Mouse (Mus musculus): ENCODE measurements around the gene Eftud2. TPM values are rescaled to one million over a fixed set of nuclear protein-coding genes. Genes with fewer than 3 reads are reported as not detected.

The Eftud2 gene
- polyA plus RNA-seq, 1 experiment = 159 TPM

DNA sequence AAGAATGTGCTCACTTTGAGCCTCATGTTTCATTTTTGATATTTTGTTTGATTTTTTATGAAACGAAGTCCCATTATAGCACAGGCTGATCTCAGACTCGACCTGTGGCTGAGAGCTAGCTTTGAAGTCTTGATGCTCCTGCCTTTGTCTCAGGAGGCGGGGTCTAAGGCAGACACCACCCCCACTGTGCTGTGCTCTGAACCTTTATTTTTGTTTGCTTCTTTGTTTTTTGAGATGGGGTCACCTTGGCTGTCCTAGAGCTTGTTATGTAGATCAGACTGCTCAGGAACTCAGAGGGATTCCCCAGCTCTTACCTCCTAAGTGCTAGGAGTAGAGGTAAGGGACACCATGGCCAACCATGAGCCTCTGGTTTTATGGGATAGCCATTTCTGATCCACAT, 60.4 kb downstream of the Eftud2 start:
- 34% methylated on average over 3 of the region's 3 CpGs for whole genome bisulfite sequencing
- no peak for TF ChIP-seq CTCF (IDR thresholded peaks at IDR 0.05; ENCODE audit: control insufficient read depth, insufficient read depth, low read length)
- TF ChIP-seq POLR2A (IDR thresholded peaks at IDR 0.05; ENCODE audit: borderline replicate concordance, control insufficient read depth, low read depth, low read length) = no peak
- no peak overlapping the region for H3K27ac ChIP-seq (ENCODE audit: control insufficient read depth, insufficient read depth, low read depth, low read length, poor library complexity)
- no peak overlapping the region for H3K4me3 ChIP-seq (replicated peaks; ENCODE audit: control insufficient read depth, low read depth, low read length)
- no peaks in the 10 kb centered on the region; the same call in 1 of the 2 replicates for H3K4me1 ChIP-seq (ENCODE audit: control insufficient read depth, insufficient read depth, low read length)

DNA sequence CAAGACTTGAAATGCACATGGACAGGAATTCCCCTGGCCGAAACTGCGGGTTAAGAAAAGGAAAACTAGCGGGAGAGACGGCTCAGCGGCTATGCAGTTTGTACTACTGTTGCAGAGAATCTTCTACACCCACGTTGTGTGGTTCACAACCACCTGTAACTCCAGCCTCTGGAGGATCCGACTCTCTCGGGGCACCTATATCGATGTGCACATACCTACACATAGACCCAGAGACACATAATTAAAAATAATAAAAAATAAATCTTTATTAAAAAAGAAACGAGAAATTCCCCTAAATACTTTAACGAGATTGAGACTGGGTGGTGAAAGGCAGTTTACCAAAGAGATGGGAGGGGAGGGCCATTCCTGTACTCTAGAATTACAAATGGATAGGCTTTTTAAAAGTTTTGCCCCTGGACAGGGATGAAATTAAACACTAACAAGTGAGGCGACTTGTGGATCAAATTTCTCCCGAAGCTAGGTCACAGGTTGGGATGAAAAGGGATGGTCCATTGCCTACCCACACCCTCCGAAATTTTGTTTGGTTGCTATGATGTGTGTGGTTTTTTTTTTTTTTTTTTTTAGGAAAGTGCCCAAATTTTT, 60.9 kb downstream of the Eftud2 start:
- H3K4me3 ChIP-seq (replicated peaks; ENCODE audit: control insufficient read depth, low read depth, low read length) = no peak overlapping the region
- 8% methylated on average over 14 of the region's 14 CpGs for WGBS

DNA sequence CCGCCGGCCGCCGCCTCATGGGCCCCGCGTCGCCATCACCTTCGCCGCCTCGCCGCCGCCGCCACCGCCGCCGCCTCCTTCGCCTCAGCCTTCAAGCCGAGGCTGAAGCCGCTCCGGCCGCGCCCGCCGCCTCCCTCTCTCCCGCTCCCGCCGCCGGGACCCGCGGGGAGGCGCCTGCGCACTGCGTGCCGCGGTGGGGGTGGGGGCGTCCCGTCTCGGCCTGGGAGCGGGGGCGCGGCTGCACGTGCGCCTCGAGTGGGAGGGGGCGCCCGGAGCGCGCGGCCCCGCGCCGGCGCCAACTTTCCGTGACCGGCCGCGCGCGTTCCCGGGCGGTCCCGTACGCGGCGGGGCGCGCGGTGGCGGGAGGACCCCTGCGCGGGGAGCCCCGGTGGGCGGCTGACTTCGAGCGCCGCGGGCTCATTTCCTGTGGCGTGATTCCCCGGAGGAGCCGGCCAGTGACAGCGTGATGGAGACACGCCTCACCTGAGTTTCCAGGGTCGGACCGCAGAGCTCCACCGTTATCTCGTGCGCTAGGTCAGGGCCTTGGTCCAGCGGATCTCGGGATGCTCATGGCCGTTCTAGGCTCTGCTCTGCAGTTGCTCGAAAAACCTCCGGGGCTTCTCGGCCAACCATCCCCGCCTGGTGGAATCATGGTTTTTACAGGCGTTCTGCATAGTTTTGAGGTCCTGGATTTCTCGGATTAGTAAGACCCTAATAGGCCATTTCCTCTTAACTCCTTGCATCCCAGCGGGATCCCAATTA, 61.6 kb downstream of the Eftud2 start, which contains the start of gene Gjc1:
Gjc1 (minus strand) TSS at position 680 of the 762 bp plus-strand sequence.
- 3% methylated on average over 74 of the region's 97 CpGs for WGBS
- Histone ChIP-seq H3K4me3 (replicated peaks; ENCODE audit: control insufficient read depth, low read depth, low read length) (no peak within 1 kb of the TSS), H3K27ac (ENCODE audit: control insufficient read depth, insufficient read depth, low read depth, low read length, poor library complexity) (no peak within 1 kb of the TSS; the same call in 1 of the 2 replicates), H3K4me1 (ENCODE audit: control insufficient read depth, insufficient read depth, low read length) (no peaks in the 10 kb centered on the region; the same call in 1 of the 2 replicates)
- TF ChIP-seq POLR2A (IDR thresholded peaks at IDR 0.05; ENCODE audit: borderline replicate concordance, control insufficient read depth, low read depth, low read length) (no peak), CTCF (IDR thresholded peaks at IDR 0.05; ENCODE audit: control insufficient read depth, insufficient read depth, low read length) (no peak)

More for the DNA sequence above, 60.9 kb downstream of the Eftud2 start:
- H3K4me1 ChIP-seq (ENCODE audit: control insufficient read depth, insufficient read depth, low read length) = no peaks in the 10 kb centered on the region; the same call in 1 of the 2 replicates
- no peak overlapping the region for H3K27ac ChIP-seq (ENCODE audit: control insufficient read depth, insufficient read depth, low read depth, low read length, poor library complexity)
- TF ChIP-seq CTCF (IDR thresholded peaks at IDR 0.05; ENCODE audit: control insufficient read depth, insufficient read depth, low read length) (no peak), POLR2A (IDR thresholded peaks at IDR 0.05; ENCODE audit: borderline replicate concordance, control insufficient read depth, low read depth, low read length) (no peak)

DNA sequence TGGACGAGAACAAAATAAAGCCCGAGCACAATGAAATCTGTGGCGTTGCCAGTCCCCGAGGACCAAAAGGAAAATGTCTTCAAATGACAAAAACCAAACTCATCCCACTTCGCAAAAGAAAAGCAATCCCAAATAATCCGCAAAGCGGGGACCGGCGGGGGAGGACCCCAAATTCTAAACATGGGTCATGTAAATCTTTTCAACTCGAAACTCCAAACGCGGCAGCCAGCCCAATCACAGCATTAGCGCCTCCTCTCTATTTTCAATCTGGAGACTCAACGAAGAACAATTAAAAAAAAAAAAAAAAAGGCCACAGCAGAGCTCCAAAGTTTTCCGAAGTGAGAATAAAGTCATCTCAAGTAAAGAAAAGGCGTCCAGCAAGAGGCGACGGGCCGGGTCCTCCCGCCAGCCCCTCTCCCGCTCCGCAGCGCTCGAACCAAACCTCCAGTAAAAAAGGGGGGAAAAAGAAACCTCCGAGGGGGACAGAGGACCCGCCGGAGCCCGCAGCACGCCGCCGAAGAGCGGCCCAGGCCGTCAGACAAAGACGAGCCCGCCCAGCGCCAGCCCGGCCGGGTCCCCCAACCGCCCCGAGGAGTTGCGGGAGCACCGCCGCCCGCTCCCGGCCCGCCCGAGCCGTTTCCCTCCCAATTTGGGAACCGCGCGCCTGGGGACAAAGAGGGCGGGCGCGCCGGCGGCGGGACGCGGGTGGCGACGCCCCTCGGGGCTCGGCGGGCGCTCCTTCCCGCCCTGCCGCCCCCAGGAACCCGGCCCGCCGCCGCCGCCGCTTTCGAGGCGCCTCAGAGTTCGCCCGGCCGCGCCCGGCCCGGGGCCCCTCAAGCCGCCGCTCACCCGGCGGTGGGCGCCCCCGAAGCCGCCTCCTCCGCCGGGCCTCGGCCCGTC, 62.4 kb downstream of the Eftud2 start:
- 1% methylated on average over 66 of the region's 92 CpGs for WGBS
- no peaks in the 10 kb centered on the region; the same call in 1 of the 2 replicates for H3K4me1 ChIP-seq (ENCODE audit: control insufficient read depth, insufficient read depth, low read length)
- H3K4me3 ChIP-seq (replicated peaks; ENCODE audit: control insufficient read depth, low read depth, low read length) = no peak overlapping the region
- TF ChIP-seq CTCF (IDR thresholded peaks at IDR 0.05; ENCODE audit: control insufficient read depth, insufficient read depth, low read length) (no peak), POLR2A (IDR thresholded peaks at IDR 0.05; ENCODE audit: borderline replicate concordance, control insufficient read depth, low read depth, low read length) (no peak)
- no peak overlapping the region; the same call in 1 of the 2 replicates for H3K27ac ChIP-seq (ENCODE audit: control insufficient read depth, insufficient read depth, low read depth, low read length, poor library complexity)

DNA sequence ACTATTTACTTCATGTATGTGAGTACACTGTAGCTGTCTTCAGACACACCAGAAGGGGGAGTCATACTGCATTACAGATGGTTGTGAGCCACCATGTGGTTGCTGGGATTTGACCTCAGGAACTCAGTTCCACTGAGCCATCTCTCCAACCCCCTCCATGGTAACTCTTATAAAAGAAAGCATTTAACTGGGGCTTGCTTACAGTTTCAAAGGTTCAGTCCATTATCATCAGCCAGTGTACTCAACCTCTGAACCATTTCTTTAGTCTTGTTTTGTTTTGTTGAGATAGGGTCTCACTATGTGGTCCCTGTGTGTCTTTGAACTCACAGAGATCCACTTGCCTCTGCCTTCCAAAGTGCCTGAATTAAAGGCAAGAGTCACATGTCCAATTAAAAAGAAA, 65.9 kb downstream of the Eftud2 start:
- no peak overlapping the region for H3K4me3 ChIP-seq (replicated peaks; ENCODE audit: control insufficient read depth, low read depth, low read length)
- TF ChIP-seq CTCF (IDR thresholded peaks at IDR 0.05; ENCODE audit: control insufficient read depth, insufficient read depth, low read length) (no peak), POLR2A (IDR thresholded peaks at IDR 0.05; ENCODE audit: borderline replicate concordance, control insufficient read depth, low read depth, low read length) (no peak)
- H3K4me1 ChIP-seq (ENCODE audit: control insufficient read depth, insufficient read depth, low read length) = no peaks in the 10 kb centered on the region
- H3K27ac ChIP-seq (ENCODE audit: control insufficient read depth, insufficient read depth, low read depth, low read length, poor library complexity) = no peak overlapping the region

DNA sequence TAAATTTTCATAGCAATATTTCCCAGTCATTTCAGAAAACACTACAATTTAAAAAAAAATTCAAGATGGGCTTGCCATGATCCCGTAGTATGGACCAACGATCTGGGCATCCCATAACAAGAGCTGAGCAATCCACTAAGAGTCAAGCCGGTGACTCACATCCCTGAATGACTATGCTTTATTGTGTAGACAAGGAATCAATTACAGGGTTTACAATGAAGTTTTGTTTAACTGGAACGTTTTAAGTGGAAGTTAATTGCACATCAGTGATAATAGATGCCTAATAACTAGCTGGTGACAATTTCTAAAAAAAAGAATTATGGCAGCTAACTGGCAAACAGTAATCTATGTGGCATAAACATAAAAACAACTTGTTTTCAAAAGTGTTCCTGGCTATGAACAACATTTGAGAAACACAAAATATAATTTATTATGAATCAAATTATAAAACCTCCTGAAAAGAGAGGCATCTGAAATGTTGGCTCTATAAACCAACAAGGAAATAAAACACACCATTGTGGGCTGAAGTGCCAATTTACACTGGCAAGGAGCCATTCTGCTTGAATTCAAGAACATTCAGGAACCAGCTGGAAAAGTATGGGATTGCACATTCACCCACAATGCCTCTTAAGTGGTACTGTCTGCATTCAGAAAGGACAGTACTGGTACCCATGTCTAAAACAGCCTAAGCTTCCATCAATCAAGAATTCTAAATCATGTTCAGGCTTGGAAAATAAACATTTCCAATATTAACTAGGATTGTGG, 69.9 kb downstream of the Eftud2 start:
- no peak overlapping the region for H3K27ac ChIP-seq (ENCODE audit: control insufficient read depth, insufficient read depth, low read depth, low read length, poor library complexity)
- H3K4me1 ChIP-seq (ENCODE audit: control insufficient read depth, insufficient read depth, low read length) = no peaks in the 10 kb centered on the region
- TF ChIP-seq POLR2A (IDR thresholded peaks at IDR 0.05; ENCODE audit: borderline replicate concordance, control insufficient read depth, low read depth, low read length) (no peak), CTCF (IDR thresholded peaks at IDR 0.05; ENCODE audit: control insufficient read depth, insufficient read depth, low read length) (no peak)
- H3K4me3 ChIP-seq (replicated peaks; ENCODE audit: control insufficient read depth, low read depth, low read length) = no peak overlapping the region
- 66% methylated on average over 4 of the region's 4 CpGs for WGBS

DNA sequence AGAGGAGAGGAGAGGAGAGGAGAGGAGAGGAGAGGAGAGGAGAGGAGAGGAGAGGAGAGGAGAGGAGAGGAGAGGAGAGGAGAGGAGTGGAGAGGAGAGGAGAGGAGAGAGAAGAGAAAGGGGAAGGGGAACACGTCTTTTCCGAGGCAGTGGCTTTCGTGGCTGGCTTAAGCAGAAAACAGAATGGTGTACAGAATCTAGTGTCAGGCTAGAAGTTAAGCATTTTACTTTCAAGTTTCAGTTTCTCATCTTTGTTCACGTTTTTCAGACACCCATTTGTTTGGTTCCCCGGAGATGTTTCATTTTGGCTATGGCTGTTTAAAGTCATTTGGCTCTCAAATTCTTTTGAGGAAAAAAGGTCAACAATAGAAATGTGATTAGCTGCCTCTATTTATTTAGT, 72.5 kb downstream of the Eftud2 start:
- no peaks in the 10 kb centered on the region for H3K4me1 ChIP-seq (ENCODE audit: control insufficient read depth, insufficient read depth, low read length)
- H3K4me3 ChIP-seq (replicated peaks; ENCODE audit: control insufficient read depth, low read depth, low read length) = no peak overlapping the region
- WGBS = 9% methylated on average over 5 of the region's 5 CpGs
- no peak overlapping the region for H3K27ac ChIP-seq (ENCODE audit: control insufficient read depth, insufficient read depth, low read depth, low read length, poor library complexity)
- TF ChIP-seq CTCF (IDR thresholded peaks at IDR 0.05; ENCODE audit: control insufficient read depth, insufficient read depth, low read length) = no peak
